Mouse (Mus musculus) forebrain, embryonic 14.5 days (tissue): Measurements from ENCODE around the gene Foxk1. TPM values are rescaled to one million over a fixed set of nuclear protein-coding genes. Genes with fewer than 3 reads are reported as not detected.

ENCODE experiments used
- ATAC-seq: fragments of 200-750 bp; cut with Nextera tagmentation; 2 replicates; pipeline ENCODE4 v1.8.0; 2017; ENCODE audit warnings: mild to moderate bottlenecking, moderate library complexity
- DNase-seq: peaks from one replicate; pipeline ENCODE4 v3.0.0-alpha.2; 2015; ENCODE audit warnings: low spot score
- H3K27ac ChIP-seq: fragments of 300-500 bp; sonication (generic); 2 replicates; pipeline ENCODE4 v1.5.1; 2014; ENCODE audit warnings: low read depth, mild to moderate bottlenecking, control low read depth, low read length, moderate library complexity
- H3K27me3 ChIP-seq: fragments of 300-500 bp; sonication (generic); replicated peaks from 2 replicates; pipeline ENCODE4 v1.6.1; 2014; ENCODE audit warnings: low read length, control low read depth, mixed read lengths; ENCODE audit not compliant: control insufficient read depth, insufficient read depth
- H3K36me3 ChIP-seq: fragments of 300-500 bp; sonication (generic); 2 replicates; pipeline ENCODE4 v1.6.1; 2014; ENCODE audit warnings: low read length, control low read depth; ENCODE audit not compliant: control insufficient read depth, insufficient read depth
- H3K4me1 ChIP-seq: fragments of 300-500 bp; sonication (generic); 2 replicates; pipeline ENCODE4 v1.6.1; 2014; ENCODE audit warnings: antibody characterized with exemption, low read length, control low read depth; ENCODE audit not compliant: control insufficient read depth, insufficient read depth
- H3K4me2 ChIP-seq: fragments of 300-500 bp; sonication (generic); 2 replicates; pipeline ENCODE4 v1.6.1; 2014; ENCODE audit warnings: mild to moderate bottlenecking, control low read depth, low read length
- H3K4me3 ChIP-seq: fragments of 300-500 bp; sonication (generic); 2 replicates; pipeline ENCODE4 v1.5.1; 2014; ENCODE audit warnings: low read depth, low read length, control low read depth
- H3K9ac ChIP-seq: fragments of 300-500 bp; sonication (generic); 2 replicates; pipeline ENCODE4 v1.6.1; 2014; ENCODE audit warnings: mild to moderate bottlenecking, low read length, control low read depth, moderate library complexity
- H3K9me3 ChIP-seq: fragments of 300-500 bp; sonication (generic); replicated peaks from 2 replicates; pipeline ENCODE4 v1.6.1; 2016; ENCODE audit warnings: low read length, control low read depth, mixed read lengths; ENCODE audit not compliant: control insufficient read depth
- WGBS: fragments of 180-500 bp; shearing (Covaris S2); extraction: QIAGEN DNeasy Blood & Tissue Kit; methylation state at CpG from one replicate; pipeline ENCODE4 v1.1.7; 2014; 5-methylcytosine and 5-hydroxymethylcytosine counted together
- polyA plus RNA-seq: library from polyadenylated mRNA; unstranded; fragments of >200 nt; fragmentation: Nextera tagmentation; extraction: Ambion mirVana; gene quantifications from 2 replicates; pipeline ENCODE4 v1.2.1, GENCODE M21; 2014

Gene Foxk1
- polyA plus RNA-seq, 1 experiment from 2014 or later: 1.8 TPM

GRCm38 (mm10) chr5:142463461-142464454, 62.5 kb downstream of the Foxk1 start, which contains the start of gene Ap5z1:
Ap5z1 (plus strand) TSS chr5:142463944.
- peak; percentile 98 for DNase-seq
- Histone ChIP-seq H3K4me1 (peaks cover 7% of the 10 kb centered on the region), H3K9me3 (no peaks in the 10 kb centered on the region), H3K4me2 (peak within 1 kb of the TSS; percentile 83), H3K27me3 (no peaks in the 10 kb centered on the region), H3K27ac (peak within 1 kb of the TSS; percentile 87), H3K36me3 (peaks cover 19% of the 10 kb centered on the region), H3K9ac (peak within 1 kb of the TSS; percentile 73), H3K4me3 (peak within 1 kb of the TSS; percentile 76)
- peak; percentile 93 for ATAC-seq
- WGBS: 1% methylated on average over 60 of the region's 60 CpGs

- no peak overlapping the region for H3K4me2 ChIP-seq
- H3K9me3 ChIP-seq: no peaks in the 10 kb centered on the region
- H3K9ac ChIP-seq: no peak overlapping the region
- peaks cover 5% of the 10 kb centered on the region for H3K4me1 ChIP-seq
- H3K27ac ChIP-seq: no peak overlapping the region
- DNase-seq: no peak
- no peak for ATAC-seq
- WGBS: 93% methylated on average over 13 of the region's 13 CpGs
- H3K36me3 ChIP-seq: peaks cover 36% of the 10 kb centered on the region
- H3K27me3 ChIP-seq: no peaks in the 10 kb centered on the region
- H3K4me3 ChIP-seq: no peak overlapping the region
These were observed 67.1 kb downstream of the Foxk1 start for GRCm38 (mm10) chr5:142468375-142468774.

- peaks cover under 1% of the 10 kb centered on the region; the same call in 1 of the 2 replicates for H3K4me1 ChIP-seq
- H3K9me3 ChIP-seq: no peaks in the 10 kb centered on the region
- DNase-seq: no peak
- H3K27ac ChIP-seq: no peak overlapping the region
- no peak overlapping the region for H3K9ac ChIP-seq
- H3K27me3 ChIP-seq: no peaks in the 10 kb centered on the region
- H3K4me2 ChIP-seq: no peak overlapping the region
- WGBS: 91% methylated on average over 11 of the region's 11 CpGs
- no peak overlapping the region for H3K4me3 ChIP-seq
- H3K36me3 ChIP-seq: peaks cover 41% of the 10 kb centered on the region
- ATAC-seq: no peak
These were observed 68.5 kb downstream of the Foxk1 start for GRCm38 (mm10) chr5:142469796-142470195.

- Histone ChIP-seq H3K4me3 (no peak overlapping the region), H3K36me3 (peaks cover 40% of the 10 kb centered on the region), H3K27ac (no peak overlapping the region), H3K27me3 (no peaks in the 10 kb centered on the region), H3K9me3 (no peaks in the 10 kb centered on the region), H3K9ac (no peak overlapping the region), H3K4me2 (no peak overlapping the region), H3K4me1 (no peaks in the 10 kb centered on the region; the same call in 1 of the 2 replicates)
- DNase-seq (no peak), ATAC-seq (no peak)
- 66% methylated on average over 10 of the region's 10 CpGs for WGBS
These were observed 72.4 kb downstream of the Foxk1 start for GRCm38 (mm10) chr5:142473696-142474095.

- H3K27me3 ChIP-seq: no peaks in the 10 kb centered on the region
- no peak overlapping the region for H3K9ac ChIP-seq
- no peak overlapping the region for H3K27ac ChIP-seq
- peaks cover 24% of the 10 kb centered on the region; the same call in 1 of the 2 replicates for H3K36me3 ChIP-seq
- 84% methylated on average over 7 of the region's 7 CpGs for WGBS
- DNase-seq: no peak
- no peak for ATAC-seq
- H3K4me1 ChIP-seq: no peaks in the 10 kb centered on the region; the same call in 1 of the 2 replicates
- no peak overlapping the region for H3K4me3 ChIP-seq
- no peaks in the 10 kb centered on the region for H3K9me3 ChIP-seq
- no peak overlapping the region for H3K4me2 ChIP-seq
These were observed 74.4 kb downstream of the Foxk1 start for GRCm38 (mm10) chr5:142475669-142476068.

GRCm38 (mm10) chr5:142477346-142477745, 76.0 kb downstream of the Foxk1 start:
- no peaks in the 10 kb centered on the region for H3K9me3 ChIP-seq
- H3K4me3 ChIP-seq: no peak overlapping the region
- H3K9ac ChIP-seq: no peak overlapping the region
- no peak overlapping the region for H3K27ac ChIP-seq
- H3K4me1 ChIP-seq: no peaks in the 10 kb centered on the region; the same call in 1 of the 2 replicates
- no peak for DNase-seq
- H3K36me3 ChIP-seq: peaks cover 18% of the 10 kb centered on the region; the same call in 1 of the 2 replicates
- 88% methylated on average over 12 of the region's 12 CpGs for WGBS
- no peak overlapping the region for H3K4me2 ChIP-seq
- no peaks in the 10 kb centered on the region for H3K27me3 ChIP-seq
- ATAC-seq: no peak

- Histone ChIP-seq H3K4me1 (no peaks in the 10 kb centered on the region; the same call in 1 of the 2 replicates), H3K4me3 (no peak overlapping the region), H3K36me3 (peaks cover 16% of the 10 kb centered on the region; the same call in 1 of the 2 replicates), H3K9ac (no peak overlapping the region), H3K9me3 (no peaks in the 10 kb centered on the region), H3K4me2 (no peak overlapping the region), H3K27me3 (no peaks in the 10 kb centered on the region), H3K27ac (no peak overlapping the region)
- ATAC-seq: peak; percentile 5; the same call in 1 of the 2 replicates
- 75% methylated on average over 5 of the region's 5 CpGs for WGBS
- DNase-seq: no peak
These were observed 76.7 kb downstream of the Foxk1 start for GRCm38 (mm10) chr5:142477866-142478615.

GRCm38 (mm10) chr5:142478829-142479435, 77.6 kb downstream of the Foxk1 start:
- Histone ChIP-seq H3K27me3 (no peaks in the 10 kb centered on the region), H3K27ac (no peak overlapping the region), H3K9me3 (no peaks in the 10 kb centered on the region), H3K9ac (no peak overlapping the region), H3K4me2 (peak overlapping the region; percentile 25; the same call in 1 of the 2 replicates), H3K36me3 (peaks cover 16% of the 10 kb centered on the region; the same call in 1 of the 2 replicates), H3K4me3 (no peak overlapping the region), H3K4me1 (no peaks in the 10 kb centered on the region; the same call in 1 of the 2 replicates)
- ATAC-seq: peak; percentile 77
- DNase-seq: peak; percentile 88
- WGBS: 31% methylated on average over 17 of the region's 17 CpGs
